Mouse (Mus musculus) common myeloid progenitor, adult 5-6 weeks (primary cell): ENCODE measurements around the gene Smurf1. TPM values are rescaled to one million over a fixed set of nuclear protein-coding genes. Genes with fewer than 3 reads are reported as not detected.

Source experiments
- ATAC-seq: replicated peaks from 2 replicates; pipeline ENCODE4 v1.8.0; 2016; ENCODE audit warnings: low read depth, mild to moderate bottlenecking, moderate TSS enrichment, inconsistent platforms; ENCODE audit not compliant: poor library complexity, severe bottlenecking
- total RNA-seq: library from RNA; stranded (forward); fragments of 200-1000, 187-1606 nt; gene quantifications from 2 replicates; pipeline ENCODE4 v1.2.3, GENCODE M21; 2017

The Smurf1 gene
- total RNA-seq, 1 experiment from 2014 or later: 4.4 TPM

DNA sequence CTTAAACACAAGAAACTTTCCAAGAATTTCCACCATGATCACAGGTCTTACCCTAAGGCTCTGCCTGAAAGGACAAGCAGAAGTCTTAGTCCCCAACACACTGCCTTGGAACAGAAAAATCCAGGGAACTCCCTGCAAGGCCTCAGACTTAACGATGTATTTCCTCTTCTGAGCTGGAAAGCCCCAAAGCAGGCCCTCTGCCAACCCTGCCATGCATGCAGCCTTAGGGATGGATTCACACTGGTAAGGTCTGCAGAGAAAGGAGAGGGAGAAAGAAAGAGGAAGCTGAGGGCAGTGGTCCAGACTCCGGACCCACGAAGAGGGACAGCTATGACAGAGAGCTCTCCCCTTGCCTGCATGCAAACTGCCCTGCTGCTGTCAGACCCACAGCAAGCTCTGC is 2.2 kb downstream of the Smurf1 start:
- peak; percentile 3 for ATAC-seq

DNA sequence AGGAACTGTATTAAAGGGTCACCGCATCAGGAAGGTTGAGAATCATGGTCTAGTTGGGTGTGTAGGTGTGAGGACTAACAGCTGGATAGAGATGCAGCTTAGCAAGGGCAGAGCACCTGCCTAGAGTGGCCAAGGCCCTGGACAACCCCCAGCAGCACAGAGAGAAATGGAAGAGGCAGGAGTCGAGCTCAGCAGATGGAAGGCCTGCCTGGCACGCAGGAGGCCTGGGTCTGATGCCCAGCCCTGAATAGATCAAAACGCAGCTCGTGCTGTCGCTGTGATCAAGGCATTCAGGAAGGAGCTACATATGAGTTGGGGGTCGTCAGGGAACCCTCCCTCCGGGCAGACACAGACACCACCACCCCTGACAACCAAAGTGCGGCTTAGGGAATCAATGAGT is 7.4 kb downstream of the Smurf1 start:
- ATAC-seq: no peak

GRCm38 (mm10) chr5:144954432-144954831 is 11.2 kb downstream of the Smurf1 start:
- no peak for ATAC-seq

GRCm38 (mm10) chr5:144952592-144952991 is 13.1 kb downstream of the Smurf1 start:
- ATAC-seq: no peak

DNA sequence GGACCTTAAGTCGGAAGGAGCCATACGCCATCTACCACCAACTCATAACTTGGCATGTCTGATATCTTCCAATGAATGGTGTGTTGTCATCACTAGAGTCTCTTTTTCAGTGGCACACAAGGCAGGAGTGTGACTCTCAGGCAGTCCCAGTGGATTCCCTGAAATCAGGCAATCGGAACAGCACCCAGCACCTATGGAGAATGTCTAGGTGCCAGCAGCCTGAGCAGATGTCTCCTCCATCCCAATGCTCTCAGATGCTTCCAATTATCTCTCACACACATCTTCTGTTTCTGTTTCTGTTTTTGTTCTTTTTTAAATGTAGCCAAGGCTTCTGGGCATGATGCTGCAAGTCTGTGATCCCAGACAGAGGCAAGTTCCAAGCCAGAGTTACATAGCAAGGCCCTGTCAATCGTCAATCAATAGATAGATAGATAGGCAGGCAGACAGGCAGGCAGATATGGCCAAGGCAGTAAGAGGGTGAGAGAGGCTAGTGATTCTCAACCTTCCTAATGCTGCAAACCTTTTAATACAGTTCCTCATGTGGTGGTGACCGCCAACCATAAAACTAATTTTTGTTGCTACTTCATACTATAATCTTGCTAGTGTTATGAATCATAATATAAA is 15.1 kb downstream of the Smurf1 start:
- ATAC-seq: no peak

GRCm38 (mm10) chr5:144949856-144950255 is 15.8 kb downstream of the Smurf1 start:
- ATAC-seq: no peak

DNA sequence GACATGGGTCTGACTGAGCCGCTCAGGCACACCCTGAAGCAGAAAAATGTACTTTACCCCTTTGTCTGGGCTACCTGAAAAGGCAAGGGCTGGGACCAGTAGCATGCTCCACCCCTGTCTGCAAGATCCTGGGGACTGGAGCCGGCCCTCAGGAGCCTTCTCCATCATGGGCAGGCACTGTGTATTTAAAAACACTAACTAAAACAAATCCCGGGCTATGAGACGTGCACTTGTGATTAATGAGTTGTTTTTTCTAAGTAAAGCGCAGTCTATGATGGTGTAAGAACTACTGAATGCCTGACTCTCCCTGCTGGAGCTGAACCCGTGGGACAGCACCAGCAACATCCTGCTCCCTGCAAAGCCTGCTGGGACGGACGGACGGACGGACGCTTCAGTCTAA is 17.2 kb downstream of the Smurf1 start:
- ATAC-seq: no peak

DNA sequence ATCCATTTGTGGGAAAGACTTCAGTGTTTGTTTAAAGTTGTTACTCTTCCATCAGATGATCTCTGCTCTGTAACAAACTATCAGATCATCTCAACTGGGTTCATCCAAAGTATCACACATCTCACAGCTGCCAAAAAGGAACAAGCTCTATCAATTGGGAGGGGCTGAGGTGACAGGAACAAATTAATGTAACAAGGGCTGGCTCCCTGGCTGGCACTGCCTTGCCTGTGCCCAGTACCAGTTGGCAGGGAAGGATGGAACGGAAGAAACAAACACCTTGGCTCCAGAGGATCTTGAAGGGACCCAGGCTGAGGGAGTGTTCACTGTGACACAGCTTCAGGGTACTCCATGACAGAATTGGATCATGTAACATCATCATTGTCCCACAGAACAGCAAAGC is 17.6 kb downstream of the Smurf1 start:
- no peak for ATAC-seq

- ATAC-seq: no peak
Observed at GRCm38 (mm10) chr5:144946032-144946431, 19.6 kb downstream of the Smurf1 start.

- ATAC-seq: no peak
Observed at GRCm38 (mm10) chr5:144944932-144945331, 20.7 kb downstream of the Smurf1 start.

- no peak for ATAC-seq
Observed at GRCm38 (mm10) chr5:144944370-144944769, 21.3 kb downstream of the Smurf1 start.

DNA sequence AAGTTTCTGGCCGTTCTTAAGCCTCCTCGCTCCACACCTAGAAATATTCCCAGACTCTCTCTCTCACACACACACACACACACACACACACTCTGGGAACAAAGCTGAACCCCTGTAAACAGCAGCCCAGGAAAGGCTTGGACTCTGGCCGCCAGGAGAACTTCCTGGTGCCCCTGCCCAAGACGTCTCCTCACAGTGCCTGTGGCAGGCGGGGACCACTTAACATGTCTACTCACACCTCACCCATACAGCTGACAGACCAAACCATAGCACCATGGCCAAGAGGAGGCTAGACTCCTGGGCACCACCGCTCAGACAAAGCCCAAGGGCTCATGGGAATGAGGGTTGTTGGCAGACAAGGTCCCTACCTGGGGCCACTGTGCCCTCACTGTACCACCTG is 22.3 kb downstream of the Smurf1 start:
- ATAC-seq: no peak

GRCm38 (mm10) chr5:144942431-144942830 is 23.2 kb downstream of the Smurf1 start:
- ATAC-seq: no peak

DNA sequence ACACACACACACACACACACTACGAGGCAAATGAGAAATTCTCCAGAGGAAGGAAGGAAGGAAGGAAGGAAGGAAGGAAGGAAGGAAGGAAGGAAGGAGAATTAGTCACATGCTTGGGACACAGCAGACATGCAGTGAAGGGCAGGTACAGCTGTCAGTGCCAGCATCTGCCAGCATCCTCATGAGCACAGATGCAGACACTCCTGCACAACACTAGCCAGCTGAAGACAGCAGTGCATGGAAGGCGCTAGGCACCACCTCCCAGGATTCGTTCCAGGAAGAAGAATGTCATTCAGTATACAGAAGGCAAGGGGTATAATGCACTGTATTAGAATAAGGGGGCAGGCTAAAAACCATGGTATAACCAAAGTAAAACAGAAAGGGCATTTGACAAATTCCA is 24.7 kb downstream of the Smurf1 start:
- ATAC-seq: no peak

DNA sequence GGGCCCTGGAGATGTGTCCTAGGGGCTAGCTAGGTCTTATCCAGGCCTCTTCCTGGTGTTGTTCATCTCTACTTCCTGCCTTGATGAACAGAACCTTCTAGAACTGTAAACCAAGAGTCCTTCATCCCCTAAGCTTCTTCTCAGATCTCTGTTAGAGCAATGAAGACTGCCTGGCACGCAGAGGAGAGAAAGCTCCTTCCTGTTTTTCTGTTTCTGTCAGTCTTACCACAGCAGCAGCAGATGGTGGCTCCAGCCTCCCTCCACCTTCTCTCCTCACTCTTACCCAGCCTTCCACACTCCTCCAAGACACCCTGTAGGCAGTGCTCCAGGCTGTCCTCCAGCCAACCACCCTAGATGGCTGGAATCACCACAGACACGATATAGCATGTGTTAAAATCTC is 28.3 kb downstream of the Smurf1 start:
- ATAC-seq: peak; percentile 81

DNA sequence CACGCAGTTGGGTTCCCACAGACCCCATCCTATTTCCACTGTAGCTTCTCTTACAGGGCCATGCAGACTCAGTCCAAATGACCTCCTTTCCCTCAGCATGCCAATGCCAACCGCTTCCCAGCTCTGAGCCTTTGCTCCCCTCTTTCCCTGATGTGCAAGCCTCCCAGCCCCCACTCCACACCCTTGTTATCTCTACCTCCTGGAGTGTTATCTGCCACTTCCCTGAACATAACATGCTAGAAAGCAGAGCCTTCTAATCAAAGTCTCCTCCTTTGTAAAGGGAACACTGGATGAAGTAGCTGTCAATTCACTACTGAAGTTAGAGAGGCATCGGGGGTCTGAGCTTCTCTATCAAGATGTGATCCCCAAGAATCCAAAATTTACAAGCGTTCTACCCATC is 32.2 kb downstream of the Smurf1 start:
- no peak for ATAC-seq

GRCm38 (mm10) chr5:144931841-144932240 is 33.8 kb downstream of the Smurf1 start:
- 0 out of 2 replicates have a peak, but pooled peaks have one; percentile 25 for ATAC-seq

GRCm38 (mm10) chr5:144928856-144929713 is 36.6 kb downstream of the Smurf1 start:
- ATAC-seq: no peak

- ATAC-seq: no peak
Observed at GRCm38 (mm10) chr5:144926275-144926674, 39.4 kb downstream of the Smurf1 start.

DNA sequence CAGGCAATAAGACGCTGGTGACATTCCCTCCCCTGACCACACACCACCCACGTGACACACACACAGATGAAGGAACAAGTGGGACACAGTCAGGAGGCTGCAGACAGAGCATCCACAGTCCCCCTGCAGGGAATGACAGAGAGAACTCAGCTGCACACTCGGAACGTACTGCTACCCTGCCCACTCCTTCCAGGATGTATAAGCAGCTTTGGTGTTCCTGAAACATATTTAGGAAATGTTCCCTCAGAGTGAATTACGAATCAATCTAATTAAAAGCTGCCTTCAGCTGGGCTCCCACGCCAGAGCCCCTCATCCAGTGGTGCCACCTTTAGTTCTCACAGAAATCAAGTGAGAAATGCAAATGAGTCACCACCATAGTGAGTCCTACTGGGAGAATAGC is 42.3 kb downstream of the Smurf1 start:
- ATAC-seq: no peak

GRCm38 (mm10) chr5:144919790-144920189 is 45.9 kb downstream of the Smurf1 start:
- ATAC-seq: no peak

DNA sequence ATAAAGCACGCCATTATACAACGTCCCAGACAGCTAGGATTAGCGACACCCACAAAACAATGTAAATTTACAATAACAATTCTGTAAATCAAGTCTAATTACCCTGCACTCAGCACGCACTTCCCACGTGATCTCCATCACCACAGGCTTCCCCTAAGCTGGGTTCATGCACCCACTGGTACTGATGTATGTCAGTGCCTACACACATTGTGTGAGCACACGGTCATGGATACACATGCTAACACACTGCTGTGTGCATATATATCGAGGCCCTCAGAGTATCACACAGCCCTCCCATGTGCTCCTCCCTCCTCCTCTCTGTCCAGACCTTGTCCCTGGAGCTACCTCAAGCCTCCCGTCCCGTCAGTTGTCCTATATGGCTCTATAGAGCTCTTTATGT is 46.5 kb downstream of the Smurf1 start:
- no peak for ATAC-seq
